Mouse (Mus musculus) E14TG2a.4 (cell line): Measurements from ENCODE around the gene Mtfr1l.
A peak's percentile ranks its signal among the peaks of the same experiment; 100 is the strongest.

ENCODE experiments used
- H3K27me3 ChIP-seq: 2 replicates; pipeline ENCODE4 v1.6.1; 2014; ENCODE audit warnings: low read length, control low read depth; ENCODE audit not compliant: insufficient read depth
- H3K36me3 ChIP-seq: 2 replicates; pipeline ENCODE4 v1.6.1; 2014; ENCODE audit warnings: low read length, control low read depth; ENCODE audit not compliant: insufficient read depth
- H3K4me1 ChIP-seq: replicated peaks from 2 replicates; pipeline ENCODE4 v1.6.1; 2014; ENCODE audit warnings: low read depth, low read length, control low read depth
- H3K4me3 ChIP-seq: replicated peaks from 2 replicates; pipeline ENCODE4 v1.5.1; 2014; ENCODE audit warnings: mild to moderate bottlenecking, low read length
- H3K9me3 ChIP-seq: 2 replicates; pipeline ENCODE4 v1.6.1; 2014; ENCODE audit warnings: low read length, control low read depth
- CTCF ChIP-seq: conservative IDR thresholded peaks from 2 replicates; pipeline ENCODE4 v1.5.1; 2014; ENCODE audit warnings: low read length
- NANOG ChIP-seq: IDR thresholded peaks from 2 replicates; pipeline ENCODE4 v1.6.1; 2014; ENCODE audit warnings: borderline replicate concordance, low read length, mixed read lengths
- POU5F1 ChIP-seq: IDR thresholded peaks from 2 replicates; pipeline ENCODE4 v1.6.1; 2014; ENCODE audit warnings: low read length, borderline replicate concordance

The Mtfr1l gene

GRCm38 (mm10) chr4:134575486-134575885, 40.3 kb upstream of the Mtfr1l start:
- Histone ChIP-seq H3K4me3 (no peak overlapping the region), H3K4me1 (peaks cover 24% of the 10 kb centered on the region), H3K9me3 (peaks cover 6% of the 10 kb centered on the region), H3K36me3 (no peaks in the 10 kb centered on the region), H3K27me3 (no peaks in the 10 kb centered on the region)
- no peak for TF ChIP-seq NANOG
- TF ChIP-seq POU5F1, result no peak
- TF ChIP-seq CTCF, result no peak

GRCm38 (mm10) chr4:134572449-134573300, 37.5 kb upstream of the Mtfr1l start:
- H3K4me1 ChIP-seq, result peaks cover 28% of the 10 kb centered on the region
- TF ChIP-seq CTCF (no peak), NANOG (no peak), POU5F1 (no peak)
- H3K27me3 ChIP-seq, result peaks cover 12% of the 10 kb centered on the region
- peaks cover 6% of the 10 kb centered on the region for H3K9me3 ChIP-seq
- H3K36me3 ChIP-seq, result no peaks in the 10 kb centered on the region
- no peak overlapping the region for H3K4me3 ChIP-seq

GRCm38 (mm10) chr4:134570704-134571451, 35.7 kb upstream of the Mtfr1l start:
- TF ChIP-seq NANOG (no peak), CTCF (no peak), POU5F1 (no peak)
- Histone ChIP-seq H3K36me3 (no peaks in the 10 kb centered on the region), H3K9me3 (peaks cover 6% of the 10 kb centered on the region), H3K4me3 (no peak overlapping the region), H3K27me3 (peaks cover 16% of the 10 kb centered on the region), H3K4me1 (peaks cover 42% of the 10 kb centered on the region)

- no peak overlapping the region for H3K4me3 ChIP-seq
- peaks cover 48% of the 10 kb centered on the region for H3K4me1 ChIP-seq
- peaks cover 10% of the 10 kb centered on the region for H3K9me3 ChIP-seq
- TF ChIP-seq NANOG, result no peak
- TF ChIP-seq POU5F1, result no peak
- no peak for TF ChIP-seq CTCF
- H3K27me3 ChIP-seq, result peaks cover 16% of the 10 kb centered on the region
- H3K36me3 ChIP-seq, result peaks cover 4% of the 10 kb centered on the region; the same call in 1 of the 2 replicates
Observed at GRCm38 (mm10) chr4:134569831-134570230, 34.6 kb upstream of the Mtfr1l start.

GRCm38 (mm10) chr4:134569205-134569604, 34.0 kb upstream of the Mtfr1l start:
- peak; percentile 83 for TF ChIP-seq CTCF
- TF ChIP-seq POU5F1, result no peak
- TF ChIP-seq NANOG, result no peak

GRCm38 (mm10) chr4:134567377-134568226, 32.4 kb upstream of the Mtfr1l start:
- Histone ChIP-seq H3K9me3 (peaks cover 6% of the 10 kb centered on the region), H3K4me3 (0 out of 2 replicates have a peak overlapping the region, but pooled peaks have one; percentile 26), H3K4me1 (peaks cover 52% of the 10 kb centered on the region), H3K36me3 (peaks cover 9% of the 10 kb centered on the region; the same call in 1 of the 2 replicates), H3K27me3 (peaks cover 16% of the 10 kb centered on the region)
- no peak for TF ChIP-seq CTCF
- no peak for TF ChIP-seq POU5F1
- TF ChIP-seq NANOG, result no peak

More at GRCm38 (mm10) chr4:134569205-134569604, 34.0 kb upstream of the Mtfr1l start:
- Histone ChIP-seq H3K36me3 (peaks cover 9% of the 10 kb centered on the region; the same call in 1 of the 2 replicates), H3K4me3 (no peak overlapping the region), H3K27me3 (peaks cover 16% of the 10 kb centered on the region), H3K4me1 (peaks cover 52% of the 10 kb centered on the region), H3K9me3 (peaks cover 11% of the 10 kb centered on the region)

DNA sequence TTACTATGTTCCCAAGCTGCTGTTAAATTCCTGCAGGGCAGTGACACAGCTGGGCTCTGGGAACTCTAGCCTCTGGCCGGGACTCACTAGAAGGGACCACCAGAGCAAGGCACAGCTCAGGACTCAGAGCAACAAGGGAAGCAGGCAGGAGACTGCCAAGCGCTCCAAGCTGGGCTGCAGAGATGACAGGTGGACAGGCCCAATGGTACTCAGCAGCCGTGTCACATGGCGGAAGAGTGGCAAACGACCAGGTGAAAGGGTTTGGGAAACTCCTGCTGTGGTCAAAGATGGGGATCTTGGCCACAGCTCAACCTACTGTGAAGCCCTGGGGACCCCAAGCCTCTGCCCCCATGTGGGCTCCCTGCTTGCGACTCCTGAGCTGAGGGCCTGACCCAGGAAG, 28.9 kb upstream of the Mtfr1l start:
- H3K36me3 ChIP-seq, result peaks cover 9% of the 10 kb centered on the region; the same call in 1 of the 2 replicates
- H3K9me3 ChIP-seq, result peaks cover 6% of the 10 kb centered on the region
- no peak overlapping the region for H3K4me3 ChIP-seq
- H3K27me3 ChIP-seq, result peaks cover 16% of the 10 kb centered on the region
- TF ChIP-seq CTCF (no peak), POU5F1 (no peak), NANOG (no peak)
- peaks cover 39% of the 10 kb centered on the region for H3K4me1 ChIP-seq

DNA sequence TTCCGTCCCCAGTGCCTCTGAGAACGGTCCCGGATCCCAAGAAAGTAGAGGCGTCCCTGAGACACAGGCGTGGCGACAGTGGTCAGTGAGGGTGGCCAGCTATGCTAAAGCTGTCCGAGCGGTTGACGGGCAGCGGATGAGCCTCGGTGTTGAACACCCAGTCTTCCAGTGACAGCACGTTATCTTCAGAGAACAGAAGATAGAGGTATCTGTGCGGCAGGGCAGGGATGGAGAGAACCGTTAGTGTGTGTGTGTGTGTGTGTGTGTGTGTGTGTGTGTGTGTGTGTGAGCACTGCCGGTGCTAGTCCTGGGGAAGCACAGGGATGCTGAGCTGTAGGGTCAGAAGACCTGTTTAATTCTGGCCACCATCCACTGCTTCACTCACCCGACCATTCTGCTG, 28.4 kb upstream of the Mtfr1l start:
- H3K36me3 ChIP-seq, result peaks cover 9% of the 10 kb centered on the region; the same call in 1 of the 2 replicates
- no peak for TF ChIP-seq CTCF
- TF ChIP-seq POU5F1, result no peak
- no peak for TF ChIP-seq NANOG
- H3K4me3 ChIP-seq, result no peak overlapping the region
- H3K9me3 ChIP-seq, result peaks cover 6% of the 10 kb centered on the region
- peaks cover 13% of the 10 kb centered on the region for H3K27me3 ChIP-seq
- peaks cover 38% of the 10 kb centered on the region for H3K4me1 ChIP-seq
